Mouse (Mus musculus): ENCODE results near the gene Ndufaf2. TPM values are rescaled to one million over a fixed set of nuclear protein-coding genes. Genes with fewer than 3 reads are reported as not detected.

Ndufaf2 gene
- polyA plus RNA-seq (2017; shearing (Covaris generic)), result 18.9 TPM

GRCm38 (mm10) chr13:108158465-108159240 is at the start of gene Ndufaf2, which contains the start of gene Ercc8:
Gene Ndufaf2, minus strand, starts transcription at chr13:108158623.
Gene Ercc8, plus strand, starts transcription at chr13:108158731.

GRCm38 (mm10) chr13:108044222-108044941 is 114.0 kb downstream of the Ndufaf2 start, which contains the start of gene Smim15:
Gene Smim15, plus strand, starts transcription at chr13:108044446.

Other genes starting within 250 kb of the Ndufaf2 start
- 66.4 TPM for gene Smim15, start 114.2 kb downstream of the Ndufaf2 start, polyA plus RNA-seq (2017; shearing (Covaris generic))
- gene Ercc8, start 108 bp upstream of the Ndufaf2 start, polyA plus RNA-seq (2017; shearing (Covaris generic)), result 19.5 TPM
- 0.27 TPM for gene Elovl7, start 55.8 kb upstream of the Ndufaf2 start, polyA plus RNA-seq (2017; shearing (Covaris generic))
- 2.8 TPM for gene Depdc1b, start 157.7 kb upstream of the Ndufaf2 start, polyA plus RNA-seq (2017; shearing (Covaris generic))

Data from activated CD4-positive, CD25-positive, alpha-beta regulatory T cell, adult 9 weeks (primary cell).